Mouse (Mus musculus) left cerebral cortex, adult 18-20 months (tissue): ENCODE measurements at regions not wholly inside any gene's neighbourhood (a gene's known extent, or its start where the extent isn't known, plus 50 kb on each side); places are given as distances from the start of the nearest gene placed in this dataset.
A peak's percentile ranks its signal among the peaks of the same experiment; 100 is the strongest.

Experiments used
- DNase-seq, 2 experiments: peaks; one replicate each; pipeline ENCODE4 v3.0.0; 2021 to 2022; ENCODE audit warnings: low spot score in 2 of 2, mixed read lengths in 1 of 2

DNA sequence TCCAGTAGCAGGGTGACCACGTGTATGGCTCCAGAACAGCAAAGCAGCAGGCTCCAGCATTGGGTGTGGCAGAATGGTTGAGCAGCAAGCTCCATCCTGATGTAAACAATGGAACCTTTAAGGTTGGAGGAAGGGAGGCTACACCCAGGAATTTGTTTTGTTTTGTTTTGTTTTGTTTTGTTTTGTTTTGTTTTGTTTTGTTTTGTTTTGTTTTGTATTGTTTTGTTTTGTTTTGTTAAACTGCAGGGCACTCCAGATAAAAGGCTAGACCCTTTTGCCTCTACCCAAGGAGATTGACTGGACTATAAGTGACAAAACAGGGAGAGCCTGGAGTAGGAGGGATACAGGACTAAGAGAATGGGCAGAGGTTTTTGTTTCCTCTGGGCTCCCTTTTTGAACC lies 647.5 kb downstream of the Kcnj3 start:
- DNase-seq = no peak

DNA sequence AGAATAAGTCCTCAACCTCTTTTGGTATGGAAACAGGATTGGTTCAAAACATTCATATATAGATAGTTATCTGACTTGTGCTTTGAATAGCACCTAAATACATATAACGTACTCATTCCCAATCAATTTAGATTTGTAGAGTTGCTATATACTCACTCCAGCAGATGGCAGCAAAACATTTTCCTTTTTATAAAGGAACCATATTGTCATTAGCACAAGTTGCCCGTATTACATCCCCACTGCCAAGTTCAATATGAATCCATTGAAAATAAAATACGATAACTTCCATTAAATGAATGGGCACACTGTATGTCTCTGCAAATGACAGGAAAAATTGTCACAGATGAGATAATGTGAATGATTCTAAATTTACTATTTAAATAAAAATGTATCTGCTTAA lies 673.8 kb downstream of the Kcnj3 start:
- DNase-seq = no peak

DNA sequence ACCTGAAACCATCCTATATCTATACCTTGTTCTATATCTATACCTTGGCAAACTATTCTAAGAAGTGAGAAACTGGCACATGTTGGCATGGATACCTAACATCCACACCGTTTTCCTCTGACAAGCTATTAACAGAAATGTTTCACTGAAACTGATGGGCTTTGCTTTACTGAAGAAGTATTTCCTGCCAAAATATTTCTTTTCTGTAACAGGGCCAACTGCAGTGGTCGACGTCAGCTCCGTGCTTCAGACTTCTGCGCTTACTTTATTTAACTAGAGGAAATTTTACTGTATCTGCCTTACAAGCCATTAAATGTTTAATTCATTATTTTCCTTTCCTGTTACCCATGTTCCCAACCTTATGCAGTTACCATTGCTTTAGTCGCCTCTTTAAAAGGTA lies 674.2 kb downstream of the Kcnj3 start:
- no peak for DNase-seq

DNA sequence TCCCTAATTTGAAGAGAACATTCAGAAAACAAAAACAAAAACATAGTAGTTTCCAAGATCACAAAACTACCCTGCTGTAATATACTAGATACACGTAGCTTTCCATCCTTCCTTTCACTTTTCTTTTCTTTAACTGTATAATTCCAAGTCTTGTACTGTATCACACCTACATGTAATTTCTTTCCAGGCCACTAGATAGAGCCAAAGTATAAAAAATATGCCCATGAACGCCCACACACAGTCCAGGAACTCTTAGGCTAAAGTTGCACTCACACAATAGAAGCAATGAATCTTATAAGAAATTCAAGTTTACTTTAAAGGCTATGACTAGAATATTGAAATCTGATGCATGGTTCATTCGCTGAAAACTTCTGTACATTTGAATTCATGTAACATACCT lies 678.7 kb downstream of the Kcnj3 start:
- DNase-seq = peak; percentile 27 to 36

DNA sequence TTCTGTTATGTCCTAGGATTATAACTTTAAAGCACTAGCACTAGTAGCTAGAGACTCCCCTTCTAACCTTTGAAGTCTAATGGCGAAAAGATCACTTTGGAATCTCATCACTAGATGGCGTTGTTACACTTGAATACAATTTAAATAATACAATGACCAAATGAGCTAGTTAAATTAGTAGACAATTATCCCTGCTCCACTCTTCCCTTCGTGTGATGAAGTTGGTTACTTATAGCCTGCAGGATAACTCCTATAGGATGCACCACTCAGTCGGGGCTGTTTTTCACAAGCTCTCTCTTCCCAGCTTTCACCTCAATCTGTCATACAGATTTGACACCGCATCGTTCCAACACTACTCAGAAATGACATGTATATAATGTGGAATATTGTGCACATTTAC lies 683.6 kb downstream of the Kcnj3 start:
- peak in 1 of 2 experiments; percentile 8 for DNase-seq

DNA sequence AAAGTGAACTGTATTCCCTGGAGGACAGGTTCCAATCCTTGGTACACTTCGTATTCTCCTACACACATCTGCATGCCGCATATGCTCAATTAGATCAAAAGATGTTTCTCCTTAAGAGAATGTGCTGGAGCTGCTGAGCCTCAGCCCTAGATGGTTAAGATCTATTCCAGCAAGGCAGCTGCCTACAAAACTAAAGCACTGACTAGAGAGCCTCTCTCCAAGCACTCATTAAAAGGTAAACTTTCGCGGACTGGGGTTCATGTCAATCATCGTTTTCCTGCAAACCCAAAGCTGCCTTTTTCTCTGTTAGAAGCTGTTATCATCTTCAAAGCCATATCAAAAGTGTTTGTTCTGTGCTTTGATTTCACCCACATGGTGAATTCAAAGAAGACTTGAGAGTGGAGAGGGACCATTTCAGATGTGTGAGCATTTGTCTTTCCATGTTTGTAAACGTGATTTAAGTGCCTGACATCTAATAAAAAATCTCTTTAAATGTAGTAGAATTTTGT lies 711.4 kb downstream of the Kcnj3 start:
- no peak for DNase-seq

DNA sequence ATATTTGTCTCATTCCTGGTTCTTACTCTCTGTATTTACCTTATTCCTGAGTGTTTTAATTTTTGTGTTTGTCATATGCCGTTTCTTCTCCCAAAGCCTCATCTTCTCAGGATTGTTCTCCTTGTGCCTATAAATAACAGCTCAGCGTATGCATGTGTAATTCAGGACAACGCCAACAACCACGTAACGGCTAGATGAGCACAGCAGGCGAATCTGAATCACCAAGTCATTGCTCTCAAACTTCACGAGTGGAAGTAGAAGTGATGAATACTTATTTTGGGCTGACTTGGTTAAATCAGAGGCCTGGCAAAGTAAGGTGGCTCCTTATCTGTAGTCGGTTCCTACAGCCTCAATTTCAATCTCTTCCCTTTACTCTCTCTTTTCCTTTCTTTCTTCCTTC lies 760.7 kb downstream of the Kcnj3 start:
- DNase-seq = peak; percentile 2 to 4

DNA sequence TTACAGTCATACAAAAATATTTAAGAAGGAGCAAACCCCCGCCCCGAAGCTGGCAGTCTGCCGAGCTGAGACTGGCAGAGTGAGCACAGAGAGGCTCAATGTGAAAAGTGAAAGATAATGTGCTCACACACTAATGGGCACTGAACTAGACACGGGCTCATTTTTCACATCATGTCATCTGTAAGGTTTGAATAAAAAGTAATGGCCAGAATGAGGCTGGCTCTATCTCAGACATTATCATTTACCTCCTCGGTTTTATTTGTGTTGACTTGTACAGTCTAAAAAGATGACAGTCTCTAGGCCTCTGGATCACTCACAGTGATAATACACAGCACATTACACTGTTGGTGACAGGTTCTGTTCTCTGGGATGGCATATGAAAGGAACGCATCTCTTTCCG lies 791.7 kb downstream of the Kcnj3 start:
- no peak for DNase-seq

DNA sequence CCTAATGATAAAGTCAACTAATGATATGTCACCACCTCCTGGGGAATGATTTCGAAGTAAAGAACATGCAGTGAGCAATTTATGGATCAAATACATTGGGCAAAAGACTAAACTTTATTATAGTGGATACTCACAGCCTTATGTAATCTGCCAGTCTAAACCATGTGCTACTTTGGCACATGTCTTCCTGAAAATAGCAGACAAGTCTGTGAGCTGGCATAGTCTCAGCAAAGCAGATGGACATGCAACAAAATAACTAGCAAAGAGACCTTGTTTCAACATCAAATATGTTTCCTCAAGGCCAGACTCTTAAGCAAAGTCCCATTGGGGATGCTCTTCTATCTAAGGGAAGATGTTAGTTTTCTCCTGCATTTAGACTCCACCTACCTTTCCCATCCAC lies 797.3 kb downstream of the Kcnj3 start:
- DNase-seq = peak; percentile 20 to 28

DNA sequence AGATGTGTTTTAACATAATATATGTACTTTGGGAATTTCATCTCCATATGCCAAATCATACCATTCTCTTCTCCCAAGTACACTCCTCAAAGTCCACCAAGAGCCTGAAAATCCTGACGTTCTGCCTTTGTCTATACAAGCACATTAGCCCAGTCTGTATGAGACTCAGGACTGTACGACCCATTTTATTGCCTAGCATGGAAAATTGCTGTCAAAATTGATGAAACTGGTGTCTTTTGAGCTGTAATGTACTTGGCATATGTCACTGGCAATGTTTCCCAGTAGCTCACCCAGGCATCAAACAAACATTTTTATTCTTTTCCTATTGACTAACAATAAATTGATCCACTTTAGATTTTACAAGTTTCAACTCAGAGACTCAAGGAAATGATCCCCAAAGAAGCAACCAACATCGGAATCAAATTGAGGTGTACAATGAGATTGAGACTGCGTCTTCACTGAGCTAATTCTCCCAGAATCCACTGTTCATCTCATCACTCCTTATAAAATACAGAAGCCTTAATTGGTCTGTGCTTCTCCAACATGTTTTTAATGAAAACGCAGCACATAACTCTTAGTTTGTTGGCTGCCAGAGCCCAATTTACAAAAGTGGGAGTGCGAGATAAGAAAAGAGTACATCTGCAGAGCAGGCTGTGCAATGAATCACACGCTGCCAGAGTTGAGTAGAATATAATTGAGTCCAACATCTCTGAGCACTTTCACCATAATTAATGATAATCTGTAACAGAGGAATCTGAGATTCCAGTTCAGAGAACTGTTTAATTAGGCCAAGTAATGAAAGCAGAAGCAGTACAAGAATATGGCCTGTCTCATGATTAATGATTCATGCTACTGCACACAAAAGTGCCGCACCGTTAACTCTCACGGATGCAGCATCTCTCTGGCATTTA lies 821.5 kb downstream of the Kcnj3 start:
- peak; percentile 3 to 11 for DNase-seq

DNA sequence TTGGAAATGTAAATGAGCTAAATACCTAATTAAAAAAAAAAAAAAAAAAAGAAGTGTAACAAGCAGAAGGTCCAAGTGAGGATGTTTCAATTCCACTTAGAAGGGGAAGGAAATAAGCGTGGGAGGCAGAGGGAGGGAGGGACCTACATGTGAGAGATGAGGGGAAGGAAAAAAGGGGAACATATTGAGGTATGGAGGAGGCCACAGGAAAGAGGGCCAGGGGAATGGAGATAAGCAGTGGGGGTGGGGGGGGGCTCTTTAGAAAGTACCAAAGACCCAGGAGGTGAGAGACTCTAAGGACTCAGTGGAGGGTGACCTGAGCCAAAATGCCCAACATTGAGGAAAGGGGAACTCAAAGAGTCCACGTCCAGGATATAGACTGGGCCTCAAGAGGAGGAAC lies 818.9 kb downstream of the Nr4a2 start:
- DNase-seq = no peak

DNA sequence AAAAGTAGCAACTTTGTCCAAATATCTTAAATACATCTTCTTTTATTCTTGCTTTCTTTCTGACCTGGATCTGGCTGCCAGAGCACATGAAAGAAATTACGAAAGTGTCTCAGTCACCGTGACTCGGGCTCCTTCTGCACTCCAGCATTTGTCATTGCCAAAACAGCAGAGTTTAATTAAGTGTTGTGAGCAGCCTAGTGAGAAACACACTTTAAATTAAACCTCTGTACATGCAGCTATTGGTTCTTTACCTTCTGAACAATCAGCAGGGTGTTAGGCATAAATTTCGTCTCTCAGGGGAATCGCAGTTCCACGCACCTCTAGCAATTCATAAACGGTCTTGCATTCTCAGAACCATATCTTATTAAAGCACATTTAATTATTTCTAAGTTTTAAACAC lies 802.1 kb downstream of the Nr4a2 start:
- DNase-seq = no peak

DNA sequence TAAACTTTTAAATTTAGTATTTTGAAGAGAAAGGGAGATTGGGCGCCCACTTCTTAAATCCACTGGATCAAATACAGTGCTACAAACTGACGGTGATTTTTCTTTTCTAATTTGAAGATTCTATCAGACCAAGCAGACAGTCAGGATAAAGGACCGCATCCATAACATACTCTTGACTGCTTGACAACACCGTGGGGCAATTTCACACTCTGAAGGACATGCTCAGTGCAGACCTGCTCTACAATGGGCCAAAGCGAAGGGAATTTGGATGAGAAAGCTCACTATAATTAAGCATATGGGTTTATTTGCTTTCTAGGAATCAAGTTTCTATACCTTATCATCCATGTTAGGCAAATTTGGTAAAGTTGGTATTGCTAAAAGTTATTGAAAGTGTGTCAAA lies 801.3 kb downstream of the Nr4a2 start:
- DNase-seq = no peak

DNA sequence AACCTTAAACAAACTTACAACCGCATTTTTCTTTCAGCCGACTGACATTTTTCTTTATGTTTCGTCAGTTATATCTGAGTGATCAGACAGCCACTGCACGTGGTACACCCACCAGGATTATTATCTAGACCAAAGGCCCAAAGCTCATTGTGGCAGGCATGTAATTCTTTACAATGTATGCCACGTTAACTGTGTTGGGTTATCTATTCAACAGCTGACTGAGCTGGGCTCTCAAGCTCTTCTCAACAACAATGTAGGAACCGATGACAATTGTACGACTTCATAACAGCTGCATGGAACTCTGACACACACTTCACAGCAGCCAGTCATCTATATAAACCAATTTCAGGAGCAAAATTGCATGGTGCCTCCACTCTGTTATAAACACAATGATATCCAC lies 787.8 kb downstream of the Nr4a2 start:
- no peak for DNase-seq

DNA sequence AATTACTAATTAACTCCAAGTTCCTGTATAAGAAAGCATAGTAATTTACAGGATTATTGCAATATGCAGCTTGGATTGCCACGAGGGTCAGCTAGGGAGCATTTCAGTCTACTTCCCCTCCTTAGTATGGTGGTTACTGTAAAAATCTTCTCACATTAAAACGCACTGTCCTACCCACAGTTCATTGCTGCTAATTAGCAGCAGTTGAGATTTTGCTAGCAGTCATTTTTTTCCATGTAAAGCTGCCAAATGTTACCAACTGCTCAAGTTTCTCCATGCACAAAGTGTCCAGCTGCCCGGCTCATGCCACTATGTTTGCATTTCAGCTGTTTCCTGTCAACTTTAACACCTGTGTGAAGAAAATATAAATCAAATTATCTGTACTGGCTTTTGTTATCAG lies 759.7 kb downstream of the Nr4a2 start:
- DNase-seq = no peak
